Mouse (Mus musculus) layer of hippocampus, adult 9-11 months (tissue): ENCODE measurements around the gene Rps6ka5.
A peak's percentile ranks its signal among the peaks of the same experiment; 100 is the strongest.

Experiments used
- DNase-seq: peaks from one replicate; pipeline ENCODE4 v3.0.0; 2022

Rps6ka5 gene

DNA sequence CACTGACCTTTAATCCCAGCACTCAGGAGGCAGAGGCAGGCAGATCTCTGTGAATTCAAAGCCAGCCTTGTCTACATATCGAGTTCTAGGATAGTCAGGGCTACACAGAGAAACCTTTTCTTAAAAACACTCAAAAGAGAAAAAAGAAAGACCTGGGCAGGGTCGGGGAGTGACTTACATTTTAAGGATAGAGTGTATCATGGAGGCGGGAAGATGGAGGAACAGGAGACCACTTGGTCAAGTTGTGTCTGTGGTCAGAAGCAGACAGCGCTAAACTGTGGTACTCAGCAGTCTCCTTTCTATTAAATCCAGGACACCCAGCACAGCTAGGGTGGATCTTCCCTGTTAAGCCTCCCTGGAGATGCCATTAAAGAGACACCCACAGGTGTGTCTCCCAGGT is at the start of gene Rps6ka5:
Gene Rps6ka5 (minus strand): TSS at position 333 of the 400 bp plus-strand sequence.
- DNase-seq: no peak

DNA sequence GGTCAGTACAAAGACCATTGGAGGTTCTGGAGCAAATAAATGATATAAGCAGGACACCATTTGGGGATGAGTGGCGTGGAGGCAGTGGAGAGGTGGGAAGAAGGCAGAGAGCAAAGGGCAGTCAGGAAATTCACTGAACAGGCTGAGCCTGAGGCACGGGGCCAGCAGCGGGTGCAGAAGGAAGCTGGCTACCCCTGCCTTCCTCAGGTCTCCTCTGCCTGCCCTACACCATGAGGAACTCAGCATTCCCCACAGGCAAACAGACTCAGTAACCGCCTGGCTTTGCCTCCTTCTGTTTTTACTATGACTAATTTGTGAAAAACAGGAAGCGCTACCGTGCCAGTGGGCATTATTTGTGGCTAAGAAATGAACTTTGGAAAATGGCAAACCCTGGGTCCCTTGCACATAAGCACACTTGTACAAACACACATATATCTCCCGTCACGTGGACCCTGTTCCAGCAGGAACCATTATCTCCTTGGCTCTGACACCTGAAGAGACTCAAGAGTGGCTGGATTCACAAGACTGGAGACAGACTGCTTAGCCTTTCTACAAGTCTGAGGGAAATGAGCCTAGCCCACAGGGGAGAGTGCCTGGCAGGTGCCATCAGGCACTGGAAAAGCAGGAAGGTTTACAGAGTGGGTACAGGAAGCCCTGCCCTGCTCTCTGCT is 49.3 kb upstream of the Rps6ka5 start:
- peak; percentile 45 for DNase-seq

DNA sequence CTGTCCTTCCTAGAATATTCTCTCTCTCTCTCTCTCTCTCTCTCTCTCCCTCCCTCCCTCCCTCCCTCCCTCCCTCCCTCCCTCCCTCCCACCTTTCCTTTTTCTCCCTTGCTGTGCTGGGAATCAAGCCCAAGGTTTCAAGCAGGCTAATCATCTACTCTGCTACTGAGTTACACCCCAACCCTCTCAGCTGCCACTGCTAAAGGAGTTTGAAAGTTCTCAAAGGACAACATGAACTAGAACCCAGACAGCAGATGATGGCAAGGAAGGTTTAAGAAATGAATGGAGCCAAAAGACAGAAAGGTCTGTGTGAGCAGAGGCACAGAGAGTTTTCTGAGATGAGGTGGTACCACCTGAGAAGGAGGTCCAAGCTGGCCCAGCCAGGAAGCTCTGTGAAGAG is 48.5 kb upstream of the Rps6ka5 start:
- no peak for DNase-seq

DNA sequence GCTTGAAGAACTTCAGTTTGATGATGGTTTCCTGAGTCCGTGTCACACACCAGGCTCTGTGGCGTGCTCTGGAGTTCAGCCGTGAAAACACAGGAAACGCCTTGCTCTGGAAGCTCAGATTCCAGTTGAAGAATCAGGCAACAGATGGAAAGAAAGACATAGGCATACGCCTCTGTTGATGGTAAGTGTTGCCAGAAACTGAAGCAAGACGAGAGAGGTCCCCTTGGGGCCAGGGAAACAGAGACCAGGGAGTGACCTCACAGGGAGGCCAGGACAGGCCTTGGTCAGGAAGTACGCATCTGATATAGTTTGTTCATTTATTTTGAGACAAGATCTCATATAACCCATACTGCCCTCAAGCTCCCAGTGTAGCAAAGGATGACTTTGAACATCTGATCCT is 48.0 kb upstream of the Rps6ka5 start:
- no peak for DNase-seq

DNA sequence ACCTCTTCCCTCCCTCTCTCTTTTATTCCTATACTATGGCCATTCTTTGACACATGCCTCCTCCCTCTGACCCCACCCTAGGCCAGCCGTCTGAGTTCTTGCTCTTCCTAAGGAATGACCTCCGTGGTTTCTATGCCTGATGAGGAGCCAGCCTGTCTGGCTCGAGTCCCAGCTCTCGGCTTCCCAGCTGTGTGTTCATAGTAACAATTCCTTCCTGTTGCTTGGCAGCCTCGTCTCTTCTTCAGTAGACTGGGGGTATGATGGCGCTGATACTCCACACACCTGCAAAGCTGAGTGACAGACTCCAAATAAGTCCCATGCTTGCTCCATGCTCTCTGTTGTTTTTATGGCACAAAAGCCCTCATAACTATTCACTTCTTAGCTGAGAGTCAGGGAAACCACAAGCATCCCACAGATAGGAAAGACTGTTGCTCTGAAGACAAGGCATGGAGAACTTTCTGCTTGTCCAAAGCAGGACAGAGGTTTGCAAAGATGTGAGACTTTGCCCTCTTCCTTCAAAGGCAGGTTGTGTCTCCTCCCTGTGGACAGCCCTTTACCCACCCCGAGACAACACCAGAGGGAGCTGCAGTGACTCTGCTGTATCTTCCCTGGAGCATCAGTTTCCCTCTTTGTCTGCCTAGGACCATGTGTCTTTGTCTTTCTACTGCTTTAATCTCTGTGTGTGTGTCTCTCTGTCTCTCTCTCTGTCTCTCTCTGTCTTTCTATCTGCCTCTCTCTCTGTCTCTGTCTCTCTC is 45.6 kb upstream of the Rps6ka5 start:
- DNase-seq: peak; percentile 48

DNA sequence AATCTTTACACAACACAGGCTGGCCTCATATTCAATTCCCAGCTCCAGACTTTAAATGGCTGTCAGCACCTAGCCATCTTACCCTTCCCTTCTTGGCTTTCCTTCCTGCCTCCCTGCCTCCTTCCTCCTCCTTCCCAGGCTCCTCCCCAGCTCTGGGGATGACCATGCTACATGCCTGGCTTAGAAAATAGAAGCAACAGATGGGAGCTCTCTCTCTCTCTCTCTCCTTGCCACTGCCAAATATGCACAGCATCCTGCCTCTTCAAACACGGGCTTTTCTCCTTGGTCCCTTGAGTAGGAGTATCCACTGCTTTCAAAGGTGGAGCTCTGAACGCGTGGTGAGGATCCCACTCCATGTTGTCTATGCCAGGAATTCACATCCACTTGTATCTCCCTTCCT is 44.0 kb upstream of the Rps6ka5 start:
- DNase-seq: no peak

DNA sequence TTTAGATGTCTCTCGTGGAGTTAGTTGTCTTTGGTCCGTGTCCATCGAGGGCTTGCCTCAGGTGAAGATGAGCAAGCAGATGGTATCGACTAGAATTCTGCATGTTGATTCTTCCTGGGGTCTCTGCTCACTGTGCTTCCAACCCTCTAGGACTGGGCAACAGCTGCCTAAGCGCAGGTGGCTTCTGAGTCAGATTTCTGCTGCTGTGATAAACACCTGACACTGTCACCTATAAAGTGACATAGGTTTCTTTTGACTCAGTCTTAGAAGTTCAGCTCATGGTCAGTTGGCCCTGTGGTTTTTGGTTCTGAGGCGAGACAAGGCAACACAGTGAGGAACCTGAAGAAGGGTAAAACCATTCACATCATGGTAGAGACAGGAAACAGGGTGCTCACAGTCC is 43.1 kb upstream of the Rps6ka5 start:
- DNase-seq: no peak

DNA sequence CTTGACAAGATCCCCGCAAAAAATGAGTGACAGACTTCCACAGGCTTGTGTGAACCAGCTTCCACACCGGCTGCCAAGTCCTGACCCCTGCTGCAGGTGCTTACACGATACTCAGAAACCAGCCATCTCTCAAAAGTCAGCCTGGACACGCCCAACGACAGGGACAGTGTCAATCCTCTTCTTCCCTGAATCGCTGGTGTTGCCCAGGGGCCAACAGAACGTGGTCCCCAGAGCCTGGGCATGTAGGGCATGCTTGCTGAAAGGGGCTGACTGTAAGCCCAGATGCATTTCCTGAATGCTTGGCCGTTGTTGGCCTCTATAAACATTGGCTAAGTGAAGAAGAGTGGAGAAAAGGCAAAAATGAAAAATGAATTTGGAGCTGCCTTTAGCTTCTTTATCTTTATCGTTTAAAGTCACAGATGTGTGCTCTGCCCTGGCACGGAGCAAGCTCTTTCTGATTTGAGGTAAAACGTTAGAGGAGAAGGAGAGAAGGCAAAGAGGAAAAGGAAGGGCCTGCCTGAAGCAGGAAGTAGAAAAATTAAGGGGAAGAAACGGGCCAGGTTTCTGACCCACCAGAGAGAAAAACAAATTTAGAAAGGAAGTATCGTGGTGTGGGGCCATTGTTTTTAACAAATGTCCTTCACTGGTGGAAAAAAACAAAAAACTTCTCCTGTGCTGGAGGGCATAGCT is 37.7 kb upstream of the Rps6ka5 start:
- DNase-seq: no peak

DNA sequence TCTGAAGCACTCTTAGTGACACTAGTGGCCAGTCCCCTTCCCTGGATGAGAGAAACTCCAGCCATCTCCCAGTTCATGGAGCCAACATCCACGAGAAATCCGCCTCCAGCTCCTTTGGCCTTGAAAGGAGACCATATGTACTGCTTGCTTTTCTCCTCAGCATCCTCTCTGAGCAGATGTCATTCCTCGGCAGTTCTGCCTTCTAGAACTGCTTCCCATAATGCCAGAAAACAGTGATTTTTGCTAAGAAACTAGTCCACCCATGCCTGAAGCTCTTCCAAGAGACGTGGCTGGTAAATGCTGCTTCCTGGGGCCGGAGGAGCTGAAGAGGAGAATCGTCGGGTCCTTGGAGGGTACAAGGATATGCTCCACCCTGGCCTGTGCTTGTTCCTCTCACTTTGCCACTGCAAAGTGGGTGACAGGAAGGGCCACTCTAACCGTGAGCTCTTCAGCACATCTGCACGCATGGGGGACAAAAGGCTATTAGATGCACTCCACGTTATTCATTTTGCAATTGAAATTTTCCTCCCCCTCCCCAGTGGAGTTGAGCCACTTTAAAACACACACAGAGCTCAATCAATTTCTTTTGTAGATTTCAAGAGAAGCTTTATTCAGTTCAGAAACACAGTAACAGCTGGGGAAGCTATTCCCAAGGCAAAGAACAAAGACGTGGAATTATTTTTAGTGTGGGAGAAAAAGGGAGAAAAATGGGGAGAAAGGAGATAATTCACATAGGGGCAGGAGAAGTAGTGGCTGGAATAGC is 36.1 kb upstream of the Rps6ka5 start:
- peak; percentile 58 for DNase-seq

DNA sequence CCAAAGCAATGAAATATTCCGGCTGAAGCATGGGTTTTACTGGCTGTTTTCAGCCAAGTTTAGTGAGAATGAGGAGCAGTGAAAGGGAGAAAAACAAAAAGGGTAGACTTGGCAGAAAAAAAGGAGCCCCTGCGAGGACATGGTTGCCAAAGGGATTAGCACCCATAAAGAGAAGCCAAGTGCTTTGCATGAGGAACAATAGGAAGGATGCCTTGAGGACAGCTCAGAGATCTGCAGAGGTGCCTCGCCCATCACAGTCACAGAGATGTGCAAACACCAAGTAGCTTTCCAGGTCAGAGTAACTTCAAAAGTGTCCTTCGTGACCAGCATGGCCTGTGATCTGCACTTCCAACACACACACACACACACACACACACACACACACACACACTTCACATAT is 30.6 kb upstream of the Rps6ka5 start:
- no peak for DNase-seq

DNA sequence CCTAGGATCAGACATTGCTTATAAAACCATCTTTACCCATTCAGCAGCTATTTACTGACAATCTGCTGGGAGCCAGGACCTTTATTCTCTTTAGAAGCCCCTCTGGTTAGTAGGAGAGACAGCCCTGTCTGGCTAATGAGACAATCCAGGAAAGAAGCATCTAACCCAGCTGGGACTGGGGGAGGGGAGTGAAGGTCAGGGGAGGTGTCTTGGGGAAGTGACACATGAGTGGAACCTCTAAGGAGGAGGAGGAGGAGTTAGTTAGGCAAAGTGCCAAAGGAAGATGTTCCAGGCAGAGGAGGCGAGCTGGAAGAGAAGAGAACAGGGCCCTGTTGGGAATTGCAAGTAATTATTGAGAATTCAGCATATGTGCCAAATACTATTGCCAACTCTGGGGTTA is 26.9 kb upstream of the Rps6ka5 start:
- no peak for DNase-seq

DNA sequence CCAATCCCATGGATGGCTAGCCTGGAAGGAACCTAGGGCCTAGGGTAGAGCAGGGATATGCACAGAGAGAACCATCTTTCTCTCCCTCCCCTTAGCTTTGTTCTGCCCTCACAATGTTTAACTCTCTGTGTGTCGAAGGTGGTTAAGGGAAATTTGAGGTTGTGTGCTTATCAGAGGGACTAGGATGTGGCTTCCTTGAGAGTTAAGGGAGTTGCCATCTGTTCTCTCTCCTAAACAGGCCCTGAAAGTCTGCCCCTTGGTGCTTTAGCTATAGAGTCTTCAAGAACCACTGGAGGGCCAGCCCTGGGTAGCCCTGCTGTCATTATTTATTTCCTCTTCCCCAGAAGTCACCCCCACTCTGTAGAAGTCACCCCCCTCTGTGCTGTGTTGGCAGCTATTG is 26.2 kb upstream of the Rps6ka5 start:
- DNase-seq: no peak

DNA sequence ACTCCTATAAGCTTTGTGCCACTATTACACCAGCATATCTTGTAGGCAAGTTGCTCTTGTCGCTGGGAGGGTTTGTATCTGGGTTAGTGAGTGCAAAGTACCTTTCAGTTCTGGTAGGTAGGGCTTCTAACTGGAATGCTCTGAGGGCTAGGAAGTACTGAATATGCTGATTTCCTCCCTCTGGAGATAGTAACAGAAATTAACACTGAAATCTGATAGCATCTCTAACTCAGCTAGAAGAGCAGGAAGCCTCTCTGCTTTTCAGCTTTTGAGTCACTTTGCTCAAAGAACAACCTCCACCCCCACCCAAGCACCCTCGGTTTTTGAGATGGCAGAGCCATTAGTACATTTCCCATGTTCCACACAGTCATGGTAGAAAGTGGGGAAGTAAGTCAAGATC is 15.7 kb upstream of the Rps6ka5 start:
- DNase-seq: no peak

DNA sequence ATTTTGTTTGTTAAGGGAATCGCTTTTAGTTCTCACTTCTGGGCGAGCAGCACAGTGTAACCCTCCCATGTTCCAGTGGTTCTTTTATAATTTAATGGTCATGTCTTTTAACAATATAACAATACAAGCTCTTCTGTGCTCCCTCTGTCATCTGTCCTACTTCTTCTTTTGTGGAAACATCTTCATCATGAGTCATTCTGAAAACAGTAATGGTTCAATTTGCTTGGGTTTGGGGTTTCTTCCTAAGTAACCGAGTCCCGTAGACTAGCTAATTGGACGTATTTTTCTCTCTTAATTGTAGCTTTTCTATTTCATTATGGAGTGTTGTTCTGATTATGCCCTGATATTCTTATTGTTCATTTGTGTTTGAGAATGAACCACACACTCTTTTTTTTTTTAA is 13.5 kb upstream of the Rps6ka5 start:
- DNase-seq: no peak

DNA sequence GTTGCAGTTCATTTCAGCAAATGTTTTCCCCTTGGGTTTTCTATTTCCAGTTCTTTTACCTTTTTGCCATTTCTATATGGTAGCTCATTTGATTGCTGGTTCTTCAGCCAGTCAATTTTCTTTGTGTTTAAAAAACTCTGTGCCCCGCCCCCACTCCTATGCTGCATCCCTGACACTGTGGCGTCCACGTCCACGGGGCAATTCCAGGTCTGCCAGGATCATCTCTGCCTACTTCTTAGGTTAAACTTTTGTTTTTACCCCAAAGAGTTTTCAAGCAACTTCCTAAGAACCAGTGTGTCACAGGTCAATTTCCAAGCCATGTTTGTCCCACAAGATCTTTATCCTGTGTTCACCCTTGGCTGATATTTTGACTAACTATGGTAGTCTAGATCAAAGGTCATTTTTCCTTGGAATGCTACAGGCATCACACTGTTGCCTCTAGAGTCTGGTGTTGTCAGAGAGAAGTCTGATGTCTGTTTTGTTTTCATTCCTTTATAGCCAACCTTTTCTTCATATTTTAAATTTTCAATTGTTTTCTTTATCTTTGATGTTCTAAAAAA is 12.3 kb upstream of the Rps6ka5 start:
- no peak for DNase-seq

DNA sequence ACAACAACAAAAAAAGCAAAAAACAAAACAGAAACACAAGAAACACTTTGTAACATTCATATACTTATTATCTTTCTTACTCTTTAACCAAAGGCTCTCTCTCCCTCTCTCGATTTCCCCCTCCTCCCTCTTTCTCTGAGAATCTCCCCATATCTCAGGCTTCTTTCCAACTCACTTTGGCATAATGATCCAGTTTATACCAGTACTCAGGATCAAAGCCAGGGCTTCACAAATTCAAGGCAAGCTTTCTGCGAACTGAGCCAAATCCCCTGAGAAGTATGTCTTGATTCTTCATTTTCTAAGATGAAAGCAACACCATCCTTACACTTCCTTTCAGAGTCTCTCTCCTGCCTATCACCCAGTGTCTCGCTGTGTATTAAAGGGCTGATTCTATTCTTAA is 11.7 kb upstream of the Rps6ka5 start:
- DNase-seq: no peak

DNA sequence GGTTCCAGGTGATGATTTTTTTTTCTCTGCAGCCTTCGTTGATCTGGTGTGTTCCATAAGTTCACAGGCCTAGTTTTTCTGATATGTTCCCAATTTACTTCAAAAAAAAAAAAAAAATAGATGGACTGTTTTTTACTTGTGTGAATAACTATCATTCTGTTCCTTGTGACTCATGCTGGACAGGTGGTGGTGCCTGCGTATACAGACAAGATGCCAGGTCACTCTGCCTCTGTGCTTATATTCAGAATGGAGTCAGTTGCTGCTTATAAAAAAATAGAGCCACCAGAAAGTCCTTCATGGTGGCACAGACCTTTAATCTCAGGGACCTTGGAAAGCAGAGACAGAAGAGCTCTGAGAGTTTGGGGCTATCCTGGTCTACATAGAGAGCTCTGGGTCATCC is 8.8 kb upstream of the Rps6ka5 start:
- DNase-seq: no peak

DNA sequence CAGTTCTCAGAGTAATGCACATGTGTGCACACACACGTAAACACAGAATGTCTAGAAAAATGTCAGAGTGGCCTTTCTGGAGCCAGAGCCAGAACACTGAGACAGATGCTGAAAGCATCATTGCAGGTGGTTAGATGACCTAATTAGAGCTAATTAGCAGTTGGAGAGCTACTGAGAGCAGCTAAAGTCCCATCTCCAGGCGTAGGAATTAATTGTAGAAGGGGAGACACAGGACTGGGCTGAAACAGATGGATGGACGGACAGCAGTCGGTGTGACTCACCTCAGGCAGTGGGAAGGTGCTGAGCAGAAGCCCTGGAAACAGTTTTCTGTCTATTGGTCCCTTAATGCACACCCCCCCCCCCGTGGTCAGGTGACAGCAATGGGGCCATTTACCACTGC is 8.4 kb upstream of the Rps6ka5 start:
- no peak for DNase-seq

DNA sequence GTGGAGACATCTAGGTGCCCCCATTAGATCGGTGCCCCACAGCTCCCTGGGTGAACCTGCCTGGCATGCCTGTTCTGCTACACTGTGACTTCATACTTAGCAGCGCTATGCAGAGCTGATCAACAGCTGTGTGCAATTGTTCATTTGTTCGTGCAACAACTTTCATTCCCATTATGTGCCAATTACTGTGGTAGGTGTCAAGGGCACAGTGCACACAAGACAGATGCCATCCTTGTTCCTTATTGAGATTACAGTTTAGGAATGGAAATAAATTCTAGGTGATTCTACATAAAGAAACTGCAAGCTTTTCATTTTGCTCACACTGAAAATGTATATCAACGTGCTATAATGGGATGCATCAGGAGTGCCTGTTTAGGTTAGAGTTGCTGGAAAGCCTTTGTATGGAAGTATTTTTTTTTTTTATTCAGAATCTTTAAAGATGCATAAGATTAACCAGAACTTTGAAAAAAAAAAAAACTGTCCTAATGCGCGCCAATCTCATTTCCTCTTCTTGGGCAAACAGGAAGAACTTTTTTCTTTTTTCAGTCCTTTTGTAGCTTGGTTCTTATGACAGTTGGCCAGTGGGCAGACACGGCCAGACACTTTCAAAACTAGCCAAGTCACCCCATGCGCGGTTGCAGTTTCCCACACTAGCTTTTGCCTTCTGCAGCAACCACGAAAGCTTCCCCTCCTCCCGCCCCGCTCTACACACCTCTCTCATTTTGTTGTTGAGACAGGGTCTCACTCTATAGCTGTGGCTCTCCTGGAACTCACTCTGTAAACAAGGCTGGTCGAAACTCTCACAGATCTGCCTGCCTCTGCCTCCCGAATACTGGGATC is 2.1 kb upstream of the Rps6ka5 start:
- peak; percentile 58 for DNase-seq

DNA sequence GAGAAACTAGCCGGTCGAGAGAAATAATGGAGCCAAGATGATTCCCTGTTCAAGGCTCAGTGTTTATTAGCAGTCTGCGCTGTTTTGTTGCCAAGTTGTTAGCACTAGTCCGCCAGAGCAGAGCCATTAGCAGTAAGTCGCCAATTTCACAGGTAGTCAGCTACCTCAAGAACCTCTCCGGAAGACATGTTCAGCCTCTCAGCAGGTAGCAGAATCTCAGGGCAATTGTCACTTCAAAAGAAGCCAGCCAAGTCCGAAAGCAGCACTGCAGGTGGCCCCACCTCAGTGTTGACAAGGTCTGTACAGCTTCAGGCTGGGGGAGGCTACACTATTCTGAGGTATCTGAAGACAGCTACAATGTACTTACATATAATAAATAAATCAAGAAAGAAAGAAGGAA is 1.1 kb upstream of the Rps6ka5 start:
- no peak for DNase-seq

DNA sequence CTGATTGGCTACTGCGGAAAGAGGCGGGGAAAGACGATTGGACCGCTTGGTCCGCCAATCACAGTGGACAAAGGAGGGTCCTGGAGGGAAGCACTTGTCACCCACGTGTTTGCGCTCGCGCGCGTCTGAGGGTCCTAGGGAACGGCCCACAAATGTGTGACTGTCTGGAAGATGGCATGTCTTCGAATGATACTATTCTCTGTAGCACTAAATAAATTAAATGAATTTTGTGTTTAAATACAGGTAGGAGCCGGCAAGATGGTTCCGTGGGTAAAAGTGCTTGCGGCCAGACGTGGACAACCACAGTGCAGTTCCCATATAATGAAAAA is 1.4 kb downstream of the Rps6ka5 start:
- DNase-seq: no peak
